Mouse (Mus musculus) lung, embryonic 14.5 days (tissue): Measurements from ENCODE around the gene Ankdd1b. TPM values are rescaled to one million over a fixed set of nuclear protein-coding genes. Genes with fewer than 3 reads are reported as not detected.

Experiments
- ATAC-seq: fragments of 200-750 bp; cut with Nextera tagmentation; 2 replicates; pipeline ENCODE4 v1.8.0; 2017; ENCODE audit warnings: mild to moderate bottlenecking, moderate TSS enrichment, moderate library complexity; ENCODE audit not compliant: insufficient read depth
- DNase-seq: peaks from one replicate; pipeline ENCODE4 v3.0.0-alpha.2; 2015
- H3K27ac ChIP-seq: fragments of 300-500 bp; sonication (generic); 2 replicates; pipeline ENCODE4 v1.5.1; 2014; ENCODE audit warnings: low read depth, mild to moderate bottlenecking, moderate library complexity
- H3K27me3 ChIP-seq: fragments of 300-500 bp; sonication (generic); 2 replicates; pipeline ENCODE4 v1.6.1; 2014; ENCODE audit warnings: low read length, control low read depth; ENCODE audit not compliant: insufficient read depth
- H3K36me3 ChIP-seq: fragments of 300-500 bp; sonication (generic); 2 replicates; pipeline ENCODE4 v1.6.1; 2014; ENCODE audit warnings: control low read depth; ENCODE audit not compliant: insufficient read depth
- H3K4me1 ChIP-seq: fragments of 300-500 bp; sonication (generic); 2 replicates; pipeline ENCODE4 v1.6.1; 2014; ENCODE audit warnings: antibody characterized with exemption, control low read depth; ENCODE audit not compliant: insufficient read depth
- H3K4me2 ChIP-seq: fragments of 300-500 bp; sonication (generic); 2 replicates; pipeline ENCODE4 v1.6.1; 2014; ENCODE audit warnings: mild to moderate bottlenecking
- H3K4me3 ChIP-seq: fragments of 300-500 bp; sonication (generic); 2 replicates; pipeline ENCODE4 v1.5.1; 2014; ENCODE audit warnings: low read depth, low read length
- H3K9ac ChIP-seq: fragments of 300-500 bp; sonication (generic); 2 replicates; pipeline ENCODE4 v1.6.1; 2014
- H3K9me3 ChIP-seq: fragments of 300-500 bp; sonication (generic); 2 replicates; pipeline ENCODE4 v1.6.1; 2016; ENCODE audit warnings: low read depth, low read length, control low read depth
- CTCF ChIP-seq: IDR thresholded peaks from 2 replicates; pipeline ENCODE4 v1.5.1; 2016; ENCODE audit warnings: antibody characterized with exemption, low read depth
- WGBS: fragments of 180-500 bp; shearing (Covaris S2); extraction: QIAGEN DNeasy Blood & Tissue Kit; methylation state at CpG from one replicate; pipeline ENCODE4 v1.1.7; 2014; 5-methylcytosine and 5-hydroxymethylcytosine counted together
- polyA plus RNA-seq: library from polyadenylated mRNA; unstranded; fragments of >200 nt; fragmentation: Nextera tagmentation; extraction: Ambion mirVana; gene quantifications from 2 replicates; pipeline ENCODE4 v1.2.1, GENCODE M21; 2014

The Ankdd1b gene
- polyA plus RNA-seq, 1 experiment from 2014 or later, result not detected

- no peak for TF ChIP-seq CTCF
- H3K9me3 ChIP-seq, result no peaks in the 10 kb centered on the region
- DNase-seq (no peak), ATAC-seq (no peak)
- no peaks in the 10 kb centered on the region for H3K4me1 ChIP-seq
- H3K4me2 ChIP-seq, result no peak overlapping the region
- no peak overlapping the region for H3K27ac ChIP-seq
- H3K9ac ChIP-seq, result no peak overlapping the region
- no peaks in the 10 kb centered on the region for H3K27me3 ChIP-seq
- H3K36me3 ChIP-seq, result no peaks in the 10 kb centered on the region
- H3K4me3 ChIP-seq, result no peak overlapping the region
- 90% methylated on average over 5 of the region's 5 CpGs for WGBS
These were observed 13.4 kb downstream of the Ankdd1b start for GRCm38 (mm10) chr13:96457566-96457965.

GRCm38 (mm10) chr13:96454288-96454687 is 16.7 kb downstream of the Ankdd1b start:
- DNase-seq (peak; percentile 72), ATAC-seq (peak; percentile 56; the same call in 1 of the 2 replicates)
- Histone ChIP-seq H3K4me3 (no peak overlapping the region), H3K4me2 (no peak overlapping the region), H3K36me3 (no peaks in the 10 kb centered on the region), H3K9ac (no peak overlapping the region), H3K4me1 (no peaks in the 10 kb centered on the region), H3K27ac (no peak overlapping the region), H3K9me3 (no peaks in the 10 kb centered on the region), H3K27me3 (no peaks in the 10 kb centered on the region)
- TF ChIP-seq CTCF, result no peak
- 65% methylated on average over 3 of the region's 3 CpGs for WGBS

- no peak overlapping the region for H3K4me2 ChIP-seq
- DNase-seq, result no peak
- no peak overlapping the region for H3K27ac ChIP-seq
- WGBS, result 90% methylated on average over 3 of the region's 3 CpGs
- no peaks in the 10 kb centered on the region for H3K9me3 ChIP-seq
- no peak overlapping the region for H3K9ac ChIP-seq
- no peaks in the 10 kb centered on the region for H3K36me3 ChIP-seq
- no peak for ATAC-seq
- H3K4me1 ChIP-seq, result no peaks in the 10 kb centered on the region
- no peak for TF ChIP-seq CTCF
- no peaks in the 10 kb centered on the region for H3K27me3 ChIP-seq
- H3K4me3 ChIP-seq, result no peak overlapping the region
These were observed 18.4 kb downstream of the Ankdd1b start for GRCm38 (mm10) chr13:96452621-96453020.

GRCm38 (mm10) chr13:96451386-96452140 is 19.4 kb downstream of the Ankdd1b start:
- Histone ChIP-seq H3K4me3 (no peak overlapping the region), H3K9me3 (no peaks in the 10 kb centered on the region), H3K9ac (no peak overlapping the region), H3K27ac (no peak overlapping the region), H3K4me2 (no peak overlapping the region), H3K4me1 (no peaks in the 10 kb centered on the region), H3K27me3 (no peaks in the 10 kb centered on the region), H3K36me3 (no peaks in the 10 kb centered on the region)
- ATAC-seq, result no peak
- no peak for DNase-seq
- TF ChIP-seq CTCF, result no peak
- 78% methylated on average over 11 of the region's 11 CpGs for WGBS

GRCm38 (mm10) chr13:96450869-96451268 is 20.1 kb downstream of the Ankdd1b start:
- 74% methylated on average over 7 of the region's 7 CpGs for WGBS
- no peak for TF ChIP-seq CTCF
- DNase-seq (peak; percentile 42), ATAC-seq (no peak)
- Histone ChIP-seq H3K27me3 (no peaks in the 10 kb centered on the region), H3K4me3 (no peak overlapping the region), H3K9me3 (no peaks in the 10 kb centered on the region), H3K4me1 (no peaks in the 10 kb centered on the region), H3K9ac (no peak overlapping the region), H3K4me2 (no peak overlapping the region), H3K36me3 (no peaks in the 10 kb centered on the region), H3K27ac (0 out of 2 replicates have a peak overlapping the region, but pooled peaks have one; percentile 25)

GRCm38 (mm10) chr13:96450205-96450856 is 20.7 kb downstream of the Ankdd1b start:
- no peak for TF ChIP-seq CTCF
- no peak for ATAC-seq
- no peaks in the 10 kb centered on the region for H3K9me3 ChIP-seq
- no peak overlapping the region for H3K4me2 ChIP-seq
- H3K4me3 ChIP-seq, result no peak overlapping the region
- H3K36me3 ChIP-seq, result no peaks in the 10 kb centered on the region
- WGBS, result 58% methylated on average over 11 of the region's 11 CpGs
- H3K27ac ChIP-seq, result peak overlapping the region; percentile 25; the same call in 1 of the 2 replicates
- H3K4me1 ChIP-seq, result no peaks in the 10 kb centered on the region
- no peaks in the 10 kb centered on the region for H3K27me3 ChIP-seq
- H3K9ac ChIP-seq, result no peak overlapping the region
- peak; percentile 41 for DNase-seq

- ATAC-seq (no peak), DNase-seq (no peak)
- Histone ChIP-seq H3K4me2 (no peak overlapping the region), H3K4me1 (no peaks in the 10 kb centered on the region), H3K27ac (no peak overlapping the region), H3K9ac (no peak overlapping the region), H3K4me3 (no peak overlapping the region), H3K36me3 (no peaks in the 10 kb centered on the region), H3K27me3 (no peaks in the 10 kb centered on the region), H3K9me3 (peaks cover 3% of the 10 kb centered on the region; the same call in 1 of the 2 replicates)
- 85% methylated on average over 4 of the region's 4 CpGs for WGBS
- TF ChIP-seq CTCF, result no peak
These were observed 30.6 kb downstream of the Ankdd1b start for GRCm38 (mm10) chr13:96440436-96440835.
